Mouse (Mus musculus): ENCODE results near the gene Zglp1.

Zglp1 gene

DNA sequence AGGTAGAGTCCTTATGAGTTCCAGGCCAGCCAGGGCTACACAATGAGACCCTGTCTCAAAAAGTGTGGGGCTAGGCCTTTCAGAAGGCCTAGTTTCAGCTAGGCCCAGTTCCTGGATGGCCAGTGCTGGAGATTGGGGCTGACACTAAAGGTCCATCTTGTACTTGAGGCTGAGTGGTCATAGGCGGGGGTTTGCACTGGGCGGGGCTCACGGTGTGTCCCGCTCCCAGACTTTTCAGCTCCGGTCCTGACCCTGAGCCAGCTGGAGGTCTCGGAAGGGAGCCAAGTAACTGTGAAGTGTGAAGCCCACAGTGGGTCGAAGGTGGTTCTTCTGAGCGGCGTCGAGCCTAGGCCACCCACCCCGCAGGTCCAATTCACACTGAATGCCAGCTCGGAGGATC, 40.0 kb downstream of the Zglp1 start:
- no peak for DNase-seq (ENCODE audit: low spot score in 2 of 2)

DNA sequence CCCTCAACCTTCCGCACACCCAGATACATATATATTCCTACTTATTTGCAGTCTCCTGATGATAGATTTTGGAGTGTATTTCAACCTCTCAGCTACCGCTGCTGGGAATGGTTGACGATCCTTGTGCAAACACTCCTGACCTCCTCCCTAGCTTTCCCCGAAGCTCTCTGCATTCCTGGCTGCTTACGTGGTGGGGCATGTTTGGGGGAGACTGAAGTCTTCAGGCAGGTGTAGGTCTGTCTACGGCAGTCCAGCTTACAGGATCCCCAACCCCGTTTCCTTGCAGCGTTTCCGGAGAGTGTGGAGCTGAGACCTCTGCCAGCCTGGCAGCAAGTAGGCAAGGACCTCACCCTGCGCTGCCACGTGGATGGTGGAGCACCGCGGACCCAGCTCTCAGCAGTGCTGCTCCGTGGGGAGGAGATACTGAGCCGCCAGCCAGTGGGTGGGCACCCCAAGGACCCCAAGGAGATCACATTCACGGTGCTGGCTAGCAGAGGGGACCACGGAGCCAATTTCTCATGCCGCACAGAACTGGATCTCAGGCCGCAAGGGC, 41.6 kb downstream of the Zglp1 start:
- DNase-seq (ENCODE audit: low spot score in 2 of 2) = peak in 1 of 2 experiments; percentile 62

DNA sequence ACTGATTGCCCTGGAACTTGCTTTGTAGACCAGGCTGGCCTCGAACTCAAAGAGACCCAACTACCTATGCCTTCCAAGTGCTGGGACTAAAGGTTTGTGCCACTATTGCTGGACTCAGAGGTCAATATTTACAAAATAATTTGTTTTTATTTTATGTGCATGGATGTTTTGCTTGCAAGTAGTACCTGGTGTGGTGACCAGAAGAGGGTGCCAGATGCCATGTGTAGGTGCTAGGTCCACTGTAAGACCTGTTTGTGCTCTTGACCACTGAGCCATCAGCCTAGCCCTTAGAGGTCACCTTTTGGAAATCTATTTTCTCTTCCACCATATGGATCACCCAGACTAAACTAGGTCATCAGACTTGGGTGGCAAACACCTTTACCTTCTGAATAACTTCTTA, 44.2 kb downstream of the Zglp1 start:
- no peak for DNase-seq (ENCODE audit: low spot score in 2 of 2)

DNA sequence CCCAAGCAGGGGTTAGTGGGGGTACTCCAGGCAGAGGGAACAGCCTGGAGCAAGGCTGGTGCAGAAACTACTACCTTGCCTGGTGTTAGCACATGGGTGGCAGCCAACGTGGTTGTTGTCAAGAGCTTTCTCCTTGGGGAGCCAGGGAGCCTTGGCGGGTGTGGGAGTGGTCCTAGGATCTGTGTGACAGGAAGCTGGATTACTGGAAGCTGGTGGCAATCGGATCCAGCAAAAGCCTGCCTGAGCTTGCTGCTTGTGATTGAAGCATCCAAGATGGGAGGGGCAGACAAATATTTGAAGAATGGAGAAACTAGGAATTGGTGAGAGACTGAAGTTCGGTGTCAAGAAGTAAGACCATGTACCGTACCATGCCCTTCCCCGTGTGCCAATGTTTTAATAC, 44.6 kb downstream of the Zglp1 start:
- DNase-seq (ENCODE audit: low spot score in 2 of 2) = no peak

DNA sequence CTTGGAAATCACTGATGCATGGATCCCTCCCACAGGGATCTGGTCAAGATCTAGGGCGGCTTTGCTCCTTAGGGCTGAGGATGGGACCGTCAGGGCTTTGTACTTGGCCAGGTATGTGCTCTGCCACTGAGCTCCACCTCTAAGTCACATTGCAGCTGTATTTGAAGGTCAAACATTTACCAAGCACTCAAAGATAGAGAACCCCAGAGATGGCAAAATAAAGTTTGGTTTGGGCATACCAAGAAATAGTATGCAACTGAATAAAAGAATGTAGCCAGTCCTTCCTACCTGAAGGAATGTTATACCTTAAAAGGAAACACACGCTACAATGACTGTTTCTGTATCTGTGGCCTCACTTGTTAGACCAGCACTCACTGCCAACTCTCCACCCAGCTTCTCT, 45.5 kb downstream of the Zglp1 start:
- no peak for DNase-seq (ENCODE audit: low spot score in 2 of 2)

DNA sequence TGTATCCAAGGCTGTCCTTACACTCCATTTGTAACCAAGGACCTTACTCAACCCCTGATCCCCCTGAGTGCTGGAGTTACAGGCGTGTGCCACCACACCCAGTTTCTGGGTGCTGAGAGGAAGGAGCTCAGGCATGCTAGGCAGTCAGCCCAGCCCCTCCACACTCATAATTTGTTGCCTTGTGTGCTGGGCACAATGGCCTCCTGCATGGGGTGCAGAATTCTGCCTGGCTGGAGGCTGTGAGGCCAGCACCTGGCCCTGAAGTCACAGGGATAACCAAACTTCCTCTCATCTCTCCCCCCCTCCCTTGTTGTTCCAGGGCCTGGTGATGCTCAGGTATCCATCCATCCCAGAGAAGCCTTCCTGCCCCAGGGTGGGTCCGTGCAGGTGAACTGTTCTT, 48.3 kb downstream of the Zglp1 start:
- no peak for DNase-seq (ENCODE audit: low spot score in 2 of 2)

DNA sequence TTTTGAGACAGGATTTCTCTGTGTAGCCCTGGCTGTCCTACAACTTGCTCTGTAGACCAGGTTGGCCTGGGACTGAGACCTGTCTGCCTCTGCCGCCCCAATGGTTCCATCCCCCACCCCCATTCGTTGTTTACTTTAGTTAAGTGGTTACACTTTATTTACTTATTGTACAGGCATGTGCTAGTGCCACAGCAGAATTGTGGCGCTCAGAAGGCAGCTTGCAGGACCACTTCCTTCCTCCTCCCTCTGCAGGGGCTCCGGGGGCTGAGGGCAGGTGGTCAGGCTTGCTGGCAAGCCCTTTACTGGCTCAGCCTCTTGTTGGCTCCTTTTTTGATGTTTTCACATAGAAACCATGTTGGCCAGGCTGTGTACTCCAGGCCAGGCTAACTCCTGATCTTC, 49.7 kb downstream of the Zglp1 start:
- DNase-seq (ENCODE audit: low spot score in 2 of 2) = no peak

DNA sequence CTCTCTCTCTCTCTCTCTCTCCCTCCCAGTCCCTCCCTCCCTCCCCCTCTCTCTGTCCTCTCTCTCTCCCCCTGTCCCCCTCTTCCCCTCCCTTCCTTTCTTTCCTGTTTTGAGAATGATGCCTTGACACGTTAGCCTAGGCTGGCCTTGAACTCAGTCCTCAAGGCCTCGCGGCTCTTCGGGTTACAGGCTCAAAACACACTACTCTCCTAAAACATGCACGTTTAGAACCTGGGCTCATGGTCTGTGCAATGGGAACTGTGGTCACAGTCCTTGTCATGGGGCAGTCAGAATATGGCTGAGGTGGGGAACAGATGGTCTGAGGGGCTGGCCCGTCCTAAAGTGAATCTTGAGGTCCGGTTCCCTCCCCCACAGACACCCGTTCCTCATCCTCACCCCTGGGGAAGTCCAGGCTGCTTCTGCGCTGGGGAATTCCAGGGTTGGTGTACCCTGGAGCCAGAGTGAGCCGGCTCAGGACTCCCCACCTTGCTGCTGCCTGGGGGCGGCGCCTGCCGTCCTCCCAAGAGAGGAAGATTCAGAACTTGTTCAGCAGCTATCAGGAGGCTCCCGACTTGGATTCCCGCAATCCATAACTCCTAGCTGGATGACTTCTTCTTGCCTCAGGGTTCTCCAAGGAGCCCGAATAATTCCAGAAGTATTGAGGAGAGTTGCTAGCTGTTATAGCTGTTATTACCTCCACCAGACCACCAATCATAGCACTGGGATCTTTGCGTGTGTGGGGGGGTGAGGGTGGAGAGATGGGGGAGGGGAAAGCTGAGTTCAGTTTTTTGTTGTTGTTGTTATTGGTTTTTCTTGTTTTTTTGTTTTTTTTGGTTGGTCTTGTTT, 50.3 kb downstream of the Zglp1 start:
- no peak for DNase-seq (ENCODE audit: low spot score in 2 of 2)

DNA sequence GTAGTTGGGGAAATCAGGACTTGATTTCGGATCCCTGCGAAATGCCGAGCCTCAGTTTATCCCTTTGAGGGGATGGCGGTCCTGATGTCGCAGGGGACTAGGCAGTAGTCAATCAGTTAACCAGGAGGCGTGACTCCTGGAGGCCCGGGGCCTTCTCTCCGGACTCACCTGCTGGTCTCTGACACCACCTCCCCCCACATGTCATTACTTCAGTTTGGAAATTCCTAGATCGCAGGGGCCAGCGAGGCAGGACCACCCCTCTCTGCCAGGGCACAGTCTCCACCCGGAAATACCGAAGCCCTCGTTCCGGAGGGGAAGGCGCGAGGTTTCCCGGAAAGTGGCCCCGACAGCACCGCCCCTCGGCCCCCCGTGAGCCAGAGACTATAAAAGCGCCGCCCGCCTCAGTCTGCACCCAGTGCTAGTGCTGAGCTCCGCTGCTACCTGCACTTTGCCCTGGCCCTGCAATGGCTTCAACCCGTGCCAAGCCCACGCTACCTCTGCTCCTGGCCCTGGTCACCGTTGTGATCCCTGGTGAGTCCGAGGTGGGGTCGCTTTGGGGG, 51.2 kb downstream of the Zglp1 start, which contains the start of gene Icam1:
Icam1 (plus strand) TSS at position 415 of the 560 bp plus-strand sequence.
- DNase-seq (ENCODE audit: low spot score in 2 of 2) = peak; percentile 60

DNA sequence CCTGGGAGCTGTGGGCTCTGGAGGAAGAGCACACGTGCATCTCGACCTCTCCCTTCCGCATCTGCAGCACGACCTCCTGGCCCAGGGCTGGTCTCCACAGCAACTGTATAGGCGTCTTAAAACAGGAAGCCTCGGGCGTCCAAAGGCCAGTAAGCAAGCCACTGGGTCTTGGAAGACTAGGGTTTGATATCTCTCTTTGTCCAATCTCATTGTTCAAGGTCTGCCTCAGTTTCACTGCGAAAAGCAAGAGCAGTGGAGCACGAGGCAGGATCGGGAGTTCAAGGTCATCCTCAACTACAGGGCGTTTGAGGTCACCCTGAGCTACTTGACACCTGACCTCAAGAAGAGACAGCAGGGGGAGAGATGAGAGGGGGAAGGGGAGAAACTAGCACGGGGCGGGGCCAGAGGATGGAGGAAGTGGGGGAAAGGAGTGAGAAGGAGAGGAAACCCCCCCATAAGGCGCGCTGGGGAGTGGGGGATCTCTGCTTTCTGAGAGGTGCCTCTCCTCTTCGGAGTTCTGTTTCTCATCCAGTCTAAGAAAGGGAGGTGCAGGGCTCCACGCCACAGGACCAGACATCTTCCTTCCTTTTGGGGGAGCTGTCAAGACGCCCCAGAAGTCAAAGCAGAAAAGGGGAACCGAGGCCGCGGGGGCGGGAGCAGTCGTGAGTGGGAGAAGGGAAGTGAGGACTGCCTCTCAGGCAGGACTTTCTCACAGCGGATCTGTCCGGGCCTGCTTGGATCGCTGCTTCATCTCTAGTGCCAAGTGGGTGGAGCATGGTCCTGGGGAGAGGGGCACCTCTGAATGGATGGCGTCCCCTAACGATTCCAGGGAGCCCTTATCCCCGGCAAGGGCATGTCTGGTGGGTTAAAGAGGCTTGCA, 52.0 kb downstream of the Zglp1 start:
- DNase-seq (ENCODE audit: low spot score in 2 of 2) = peak; percentile 63 to 68

Measured in urinary bladder, adult 18-20 months (tissue).